Mouse (Mus musculus): ENCODE results near the gene Pgm5.

Pgm5 gene

GRCm38 (mm10) chr19:24871037-24871635 lies 9.5 kb upstream of the Pgm5 start:
- peak; percentile 65 for DNase-seq (ENCODE audit: low spot score)

GRCm38 (mm10) chr19:24865436-24865835 lies 3.8 kb upstream of the Pgm5 start:
- DNase-seq (ENCODE audit: low spot score), result no peak

GRCm38 (mm10) chr19:24861276-24861611 lies 411 bp downstream of the Pgm5 start:
- no peak for DNase-seq (ENCODE audit: low spot score)

- no peak for DNase-seq (ENCODE audit: low spot score)
These were observed 10.0 kb downstream of the Pgm5 start for GRCm38 (mm10) chr19:24851456-24852315.

GRCm38 (mm10) chr19:24848844-24849243 lies 12.8 kb downstream of the Pgm5 start:
- DNase-seq (ENCODE audit: low spot score), result no peak

GRCm38 (mm10) chr19:24848345-24848744 lies 13.3 kb downstream of the Pgm5 start:
- DNase-seq (ENCODE audit: low spot score), result no peak

GRCm38 (mm10) chr19:24845007-24845546 lies 16.6 kb downstream of the Pgm5 start:
- no peak for DNase-seq (ENCODE audit: low spot score)

- no peak for DNase-seq (ENCODE audit: low spot score)
These were observed 19.6 kb downstream of the Pgm5 start for GRCm38 (mm10) chr19:24842080-24842479.

- DNase-seq (ENCODE audit: low spot score), result no peak
These were observed 37.1 kb downstream of the Pgm5 start for GRCm38 (mm10) chr19:24824517-24824916.

GRCm38 (mm10) chr19:24815661-24816221 lies 45.9 kb downstream of the Pgm5 start:
- DNase-seq (ENCODE audit: low spot score), result no peak

GRCm38 (mm10) chr19:24812861-24813293 lies 48.8 kb downstream of the Pgm5 start:
- no peak for DNase-seq (ENCODE audit: low spot score)

- DNase-seq (ENCODE audit: low spot score), result no peak
These were observed 49.4 kb downstream of the Pgm5 start for GRCm38 (mm10) chr19:24812106-24812810.

- no peak for DNase-seq (ENCODE audit: low spot score)
These were observed 50.2 kb downstream of the Pgm5 start for GRCm38 (mm10) chr19:24811451-24811850.

GRCm38 (mm10) chr19:24806013-24806412 lies 55.6 kb downstream of the Pgm5 start:
- no peak for DNase-seq (ENCODE audit: low spot score)

- no peak for DNase-seq (ENCODE audit: low spot score)
These were observed 64.0 kb downstream of the Pgm5 start for GRCm38 (mm10) chr19:24797606-24798005.

- no peak for DNase-seq (ENCODE audit: low spot score)
These were observed 67.3 kb downstream of the Pgm5 start for GRCm38 (mm10) chr19:24794350-24794749.

- DNase-seq (ENCODE audit: low spot score), result no peak
These were observed 68.0 kb downstream of the Pgm5 start for GRCm38 (mm10) chr19:24793545-24794139.

- DNase-seq (ENCODE audit: low spot score), result no peak
These were observed 68.8 kb downstream of the Pgm5 start for GRCm38 (mm10) chr19:24792876-24793275.

GRCm38 (mm10) chr19:24785898-24786297 lies 75.8 kb downstream of the Pgm5 start:
- no peak for DNase-seq (ENCODE audit: low spot score)

GRCm38 (mm10) chr19:24785056-24785675 lies 76.5 kb downstream of the Pgm5 start:
- no peak for DNase-seq (ENCODE audit: low spot score)

GRCm38 (mm10) chr19:24783736-24784135 lies 77.9 kb downstream of the Pgm5 start:
- DNase-seq (ENCODE audit: low spot score), result no peak

All from adipocyte (in vitro differentiated cells).